Mouse (Mus musculus) forebrain, embryonic 10.5 days (tissue): ENCODE measurements around the gene Fam210b. TPM values are rescaled to one million over a fixed set of nuclear protein-coding genes. Genes with fewer than 3 reads are reported as not detected.

ENCODE experiments used
- DNase-seq: peaks from one replicate; pipeline ENCODE4 v3.0.0-alpha.2; 2017; ENCODE audit warnings: low spot score; ENCODE audit errors: extremely low spot score
- H3K27ac ChIP-seq: fragments of 300-500 bp; sonication (generic); 2 replicates; pipeline ENCODE4 v1.5.1; 2016; ENCODE audit warnings: mild to moderate bottlenecking
- H3K27me3 ChIP-seq: fragments of 300-500 bp; sonication (generic); 2 replicates; pipeline ENCODE4 v1.6.1; 2016; ENCODE audit warnings: mild to moderate bottlenecking; ENCODE audit not compliant: poor library complexity, severe bottlenecking
- H3K36me3 ChIP-seq: fragments of 300-500 bp; sonication (generic); replicated peaks from 2 replicates; pipeline ENCODE4 v1.6.1; 2016; ENCODE audit warnings: mild to moderate bottlenecking, moderate library complexity
- H3K4me1 ChIP-seq: fragments of 300-500 bp; sonication (generic); 2 replicates; pipeline ENCODE4 v1.6.1; 2016
- H3K4me3 ChIP-seq: fragments of 300-500 bp; sonication (generic); 2 replicates; pipeline ENCODE4 v1.5.1; 2016; ENCODE audit warnings: mild to moderate bottlenecking, moderate library complexity
- H3K9me3 ChIP-seq: fragments of 300-500 bp; sonication (generic); 2 replicates; pipeline ENCODE4 v1.6.1; 2016; ENCODE audit warnings: mild to moderate bottlenecking, moderate library complexity
- WGBS: fragments of 180-500 bp; shearing (Covaris S2); methylation state at CpG from one replicate; pipeline ENCODE4 v1.1.7; 2016; 5-methylcytosine and 5-hydroxymethylcytosine counted together
- polyA plus RNA-seq: library from polyadenylated mRNA; unstranded; fragments of >200 nt; fragmentation: Nextera tagmentation; extraction: Ambion mirVana; gene quantifications from 2 replicates; pipeline ENCODE4 v1.2.1, GENCODE M21; 2016

Fam210b gene
- polyA plus RNA-seq, 1 experiment from 2014 or later, result 16.6 TPM

DNA sequence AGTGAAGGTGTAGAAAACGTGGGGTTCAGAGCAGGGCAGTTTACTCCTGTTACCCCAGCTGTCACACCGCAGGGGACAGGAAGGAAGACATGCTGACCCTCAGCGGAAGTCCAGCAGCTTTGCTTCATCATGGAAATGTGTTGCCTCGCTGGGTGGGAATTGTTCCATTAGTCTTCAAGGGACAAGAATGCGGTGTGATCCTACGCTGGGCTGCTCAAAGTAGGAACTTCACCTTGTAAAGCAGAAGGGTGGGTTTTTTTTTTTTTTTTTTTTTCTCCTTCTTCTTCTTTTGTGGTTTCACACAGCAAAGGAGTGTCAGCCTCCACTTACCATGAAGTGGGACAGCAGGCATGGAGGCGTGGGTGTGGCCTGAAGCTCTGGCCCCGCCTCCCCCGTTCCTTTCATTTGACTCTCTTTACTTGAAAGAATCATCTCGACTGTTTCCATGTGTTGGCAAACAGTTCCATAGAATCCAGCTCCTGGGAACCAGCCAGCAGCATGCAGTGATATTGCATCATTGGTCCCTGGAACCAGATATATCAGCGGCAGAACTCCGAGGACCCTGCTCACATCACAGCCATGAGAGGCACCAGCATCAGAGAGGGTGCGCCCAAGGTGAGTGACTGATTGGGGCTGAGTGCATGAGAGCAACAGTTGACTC lies 48.2 kb downstream of the Fam210b start, which contains the start of gene Cass4:
Cass4 (plus strand) TSS at position 404 of the 661 bp plus-strand sequence.
- 47% methylated on average over 13 of the region's 13 CpGs for WGBS
- Histone ChIP-seq H3K27me3 (no peaks in the 10 kb centered on the region), H3K27ac (no peak within 1 kb of the TSS), H3K9me3 (no peaks in the 10 kb centered on the region), H3K4me3 (no peak within 1 kb of the TSS), H3K4me1 (peaks cover 11% of the 10 kb centered on the region), H3K36me3 (no peaks in the 10 kb centered on the region)
- no peak for DNase-seq

DNA sequence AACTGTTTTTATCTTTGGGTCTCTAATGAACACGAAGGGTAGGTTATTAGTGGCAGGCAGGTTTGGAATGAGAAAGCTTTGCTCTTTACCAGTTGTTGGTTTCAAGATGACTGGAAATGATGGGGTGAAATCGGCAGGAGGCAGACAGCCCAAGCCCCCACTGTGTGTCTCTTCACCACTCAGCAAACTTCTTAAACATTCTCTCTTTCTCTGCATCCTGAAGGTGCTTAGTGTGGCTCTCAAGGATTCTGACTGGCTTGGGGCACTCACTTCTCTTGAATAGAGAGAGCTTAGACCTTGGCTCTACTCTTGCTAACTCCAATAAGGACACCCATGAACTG lies 48.7 kb downstream of the Fam210b start:
- Histone ChIP-seq H3K4me3 (no peak overlapping the region), H3K27me3 (no peaks in the 10 kb centered on the region), H3K9me3 (no peaks in the 10 kb centered on the region), H3K4me1 (peaks cover 11% of the 10 kb centered on the region), H3K36me3 (no peaks in the 10 kb centered on the region), H3K27ac (no peak overlapping the region)
- whole genome bisulfite sequencing, result 80% methylated on average over 2 of the region's 2 CpGs
- DNase-seq, result no peak

DNA sequence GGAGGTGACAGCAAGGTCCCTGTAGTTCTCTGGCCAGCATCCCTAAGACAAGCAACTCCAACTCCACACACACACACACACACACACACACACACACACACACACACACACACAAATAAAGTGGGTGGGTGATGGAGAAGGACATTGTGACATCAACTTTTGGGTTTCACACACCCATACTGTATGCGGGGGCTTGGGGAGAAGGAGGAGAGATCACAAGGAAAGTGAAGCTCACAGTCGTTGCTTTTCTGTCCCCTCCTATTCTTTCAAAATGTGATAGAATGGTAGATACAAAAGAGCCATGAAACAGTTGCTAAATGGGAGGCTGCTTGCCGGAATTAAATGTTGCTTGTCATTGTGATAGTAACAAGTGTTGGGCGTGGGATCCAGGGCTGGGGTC lies 49.3 kb downstream of the Fam210b start:
- Histone ChIP-seq H3K4me1 (peaks cover 18% of the 10 kb centered on the region), H3K27ac (no peak overlapping the region), H3K27me3 (no peaks in the 10 kb centered on the region), H3K9me3 (no peaks in the 10 kb centered on the region), H3K36me3 (no peaks in the 10 kb centered on the region), H3K4me3 (no peak overlapping the region)
- no peak for DNase-seq
- 86% methylated on average over 4 of the region's 4 CpGs for WGBS

DNA sequence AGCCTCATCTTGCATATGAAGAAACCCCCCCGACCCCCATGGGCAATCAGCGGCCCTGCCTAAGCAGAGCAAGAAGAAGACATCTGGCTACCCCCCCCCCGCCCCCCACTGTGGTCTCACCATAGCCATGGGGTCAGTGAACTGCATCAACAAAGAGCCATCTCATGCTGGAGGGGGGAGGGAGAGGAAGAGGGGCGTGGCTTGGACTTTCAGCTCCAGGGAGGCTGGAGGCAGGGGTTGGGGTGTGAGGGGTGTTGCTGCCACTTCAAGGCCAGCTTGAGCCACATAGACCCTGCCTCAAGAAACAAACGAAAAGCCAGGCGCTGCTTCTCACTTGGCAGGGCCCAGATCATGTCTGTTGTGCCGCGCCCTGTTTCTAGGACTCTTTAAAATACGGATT lies 50.6 kb downstream of the Fam210b start:
- H3K27me3 ChIP-seq, result no peaks in the 10 kb centered on the region
- no peak overlapping the region for H3K4me3 ChIP-seq
- H3K36me3 ChIP-seq, result no peaks in the 10 kb centered on the region
- H3K27ac ChIP-seq, result 0 out of 2 replicates have a peak overlapping the region, but pooled peaks have one; percentile 7
- 43% methylated on average over 9 of the region's 9 CpGs for WGBS
- H3K9me3 ChIP-seq, result no peaks in the 10 kb centered on the region
- DNase-seq, result no peak
- H3K4me1 ChIP-seq, result peaks cover 23% of the 10 kb centered on the region

DNA sequence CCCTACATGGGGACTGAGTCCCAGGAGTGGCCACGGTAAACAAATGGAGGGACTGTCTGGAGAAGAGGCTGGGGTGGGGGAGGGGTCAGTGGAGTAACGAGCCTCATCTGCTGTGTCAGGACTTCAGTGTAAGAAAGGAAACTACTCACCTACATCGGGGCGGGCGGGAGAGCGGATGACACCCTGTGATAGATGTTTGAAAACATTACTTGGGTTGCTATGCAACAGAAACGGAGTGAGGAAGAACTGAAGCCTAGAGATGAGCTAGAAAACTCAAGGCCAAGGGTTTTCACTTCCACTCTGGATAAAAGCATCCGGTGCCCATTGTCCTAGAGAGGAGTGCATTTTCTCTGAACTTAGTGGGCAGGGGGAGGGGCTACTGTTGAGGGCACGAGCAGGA lies 54.5 kb downstream of the Fam210b start:
- 61% methylated on average over 9 of the region's 9 CpGs for WGBS
- no peaks in the 10 kb centered on the region for H3K27me3 ChIP-seq
- peak overlapping the region; percentile 25; the same call in 1 of the 2 replicates for H3K27ac ChIP-seq
- no peak for DNase-seq
- H3K36me3 ChIP-seq, result no peaks in the 10 kb centered on the region
- peaks cover 23% of the 10 kb centered on the region for H3K4me1 ChIP-seq
- no peak overlapping the region for H3K4me3 ChIP-seq
- no peaks in the 10 kb centered on the region for H3K9me3 ChIP-seq

DNA sequence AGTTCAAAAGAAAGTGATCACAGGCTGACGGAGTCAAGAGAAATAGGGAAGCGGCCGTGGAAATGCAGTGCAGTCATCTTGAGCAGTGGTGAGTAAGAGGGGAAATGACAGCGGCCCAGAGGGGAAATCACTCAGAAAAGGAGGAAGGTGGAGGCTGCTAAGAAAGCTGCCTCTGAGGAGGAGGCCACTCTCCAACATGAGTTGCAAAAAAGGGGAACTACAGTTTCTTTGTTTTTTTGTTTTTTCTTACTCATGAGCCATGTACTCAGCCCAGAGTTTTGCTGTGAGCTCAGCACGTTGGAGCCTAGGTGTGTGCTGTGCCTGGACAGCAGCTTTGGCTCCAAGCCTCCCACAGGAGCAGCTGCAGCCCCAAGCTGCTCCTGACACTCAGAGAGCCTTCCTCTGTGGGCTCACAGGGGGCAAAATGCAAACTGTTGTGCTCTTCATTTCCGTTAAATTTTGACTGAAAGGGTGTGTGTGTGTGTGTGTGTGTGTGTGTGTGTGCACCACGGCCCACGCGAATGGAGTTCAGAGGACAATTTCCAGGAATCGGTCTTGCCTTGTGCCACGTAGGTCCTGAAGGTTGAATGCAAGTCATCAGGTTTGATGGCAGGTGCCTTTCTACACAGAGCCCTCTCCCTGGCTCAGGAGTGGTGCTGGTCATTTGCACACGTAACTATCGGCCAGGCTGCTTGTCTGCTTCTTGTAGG lies 55.9 kb downstream of the Fam210b start:
- no peaks in the 10 kb centered on the region for H3K27me3 ChIP-seq
- no peak overlapping the region for H3K4me3 ChIP-seq
- H3K36me3 ChIP-seq, result no peaks in the 10 kb centered on the region
- peaks cover 15% of the 10 kb centered on the region for H3K4me1 ChIP-seq
- WGBS, result 78% methylated on average over 13 of the region's 13 CpGs
- H3K9me3 ChIP-seq, result no peaks in the 10 kb centered on the region
- no peak overlapping the region for H3K27ac ChIP-seq
- DNase-seq, result no peak

DNA sequence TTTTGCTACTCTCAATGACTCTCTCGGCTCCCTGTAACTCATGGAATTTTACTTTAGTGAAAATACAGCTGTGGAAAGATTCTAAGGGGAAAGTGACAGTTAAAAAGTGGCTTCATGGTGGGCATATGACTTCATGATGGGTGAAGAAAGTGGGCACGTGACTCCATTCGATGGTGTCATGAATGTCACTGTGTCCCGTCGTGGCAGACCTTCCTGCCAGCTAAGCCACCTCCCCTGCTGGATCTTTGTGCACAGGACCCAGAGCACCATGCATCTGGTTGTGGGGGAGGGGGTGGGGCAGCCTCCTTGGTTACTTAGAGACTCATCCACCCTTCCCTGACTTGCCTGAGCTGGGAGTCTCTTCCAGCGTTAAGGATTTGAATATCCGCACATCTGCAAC lies 58.9 kb downstream of the Fam210b start:
- H3K27me3 ChIP-seq, result no peaks in the 10 kb centered on the region
- peaks cover 12% of the 10 kb centered on the region for H3K4me1 ChIP-seq
- H3K9me3 ChIP-seq, result no peaks in the 10 kb centered on the region
- H3K4me3 ChIP-seq, result no peak overlapping the region
- 66% methylated on average over 7 of the region's 7 CpGs for WGBS
- no peak overlapping the region for H3K27ac ChIP-seq
- no peak for DNase-seq
- no peaks in the 10 kb centered on the region for H3K36me3 ChIP-seq

DNA sequence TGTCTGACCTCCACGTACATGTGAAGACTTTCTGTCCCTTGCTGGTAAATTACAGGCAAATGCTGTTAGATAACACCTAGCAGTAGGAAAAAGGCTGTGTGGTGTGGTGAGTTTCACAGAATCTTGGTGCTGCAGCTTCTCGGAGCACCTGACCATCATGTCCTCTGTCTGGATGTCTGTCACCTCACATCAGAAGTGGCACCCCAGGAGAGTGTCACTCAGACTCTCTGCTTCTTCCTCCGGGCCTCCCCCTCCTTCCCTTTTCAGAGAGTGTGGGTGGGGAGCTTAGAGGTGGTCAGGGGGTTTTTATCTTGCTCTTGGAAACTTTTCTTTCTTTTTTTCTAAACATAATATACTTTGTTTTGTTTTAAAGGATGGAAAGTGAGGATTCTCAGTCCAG lies 59.6 kb downstream of the Fam210b start:
- no peak for DNase-seq
- Histone ChIP-seq H3K9me3 (no peaks in the 10 kb centered on the region), H3K4me3 (no peak overlapping the region), H3K27me3 (no peaks in the 10 kb centered on the region), H3K27ac (no peak overlapping the region), H3K36me3 (no peaks in the 10 kb centered on the region), H3K4me1 (peaks cover 4% of the 10 kb centered on the region)
- WGBS, result 76% methylated on average over 3 of the region's 3 CpGs

Other genes with a start within 250 kb of the Fam210b start
- gene Mc3r, start 97.1 kb upstream of the Fam210b start, polyA plus RNA-seq, result 0.10 TPM in 1 of 2 replicates, not detected in the other
- 224 and 227 TPM in 2 replicates for gene Aurka, start 25.0 kb downstream of the Fam210b start, polyA plus RNA-seq
- gene Cstf1, start 25.1 kb downstream of the Fam210b start, polyA plus RNA-seq, result 56.0 and 57.2 TPM in 2 replicates
- gene Cass4, start 48.2 kb downstream of the Fam210b start, polyA plus RNA-seq, result 0.24 and 0.34 TPM in 2 replicates
- 84.8 and 85.6 TPM in 2 replicates for gene Rtf2, start 95.0 kb downstream of the Fam210b start, polyA plus RNA-seq
- gene Gcnt7, start 113.0 kb downstream of the Fam210b start, polyA plus RNA-seq, result 1.6 and 2.6 TPM in 2 replicates
- gene Fam209, start 127.0 kb downstream of the Fam210b start, polyA plus RNA-seq, result 0.50 and 0.55 TPM in 2 replicates
- gene Tfap2c, start 204.0 kb downstream of the Fam210b start, polyA plus RNA-seq, result 38.2 and 43.2 TPM in 2 replicates